Mouse (Mus musculus) myocyte (in vitro differentiated cells): ENCODE measurements around the gene Adamtsl3.

Source experiments
- CEBPB ChIP-seq: IDR thresholded peaks from 2 replicates; pipeline ENCODE4 v1.6.1; 2011; ENCODE audit warnings: mild to moderate bottlenecking, moderate library complexity; ENCODE audit not compliant: poor library complexity, insufficient read depth, severe bottlenecking
- E2F4 ChIP-seq: IDR thresholded peaks from one replicate; pipeline ENCODE4 v1.6.1; 2011; ENCODE audit warnings: mild to moderate bottlenecking, control low read depth, moderate library complexity; ENCODE audit not compliant: insufficient read depth
- MAX ChIP-seq: IDR thresholded peaks from one replicate; pipeline ENCODE4 v1.6.1; 2011; ENCODE audit warnings: low read depth, mild to moderate bottlenecking, control low read depth
- MYOD1 ChIP-seq, 3 experiments: IDR thresholded peaks; one replicate each; pipeline ENCODE4 v1.6.1; 2011; ENCODE audit warnings: control low read depth in 2 of 3, low read depth in 2 of 3, mild to moderate bottlenecking in 2 of 3, moderate library complexity in 1 of 3; ENCODE audit not compliant: insufficient read length in 2 of 3, control insufficient read depth in 1 of 3
- MYOG ChIP-seq, 3 experiments: IDR thresholded peaks; one replicate each; pipeline ENCODE4 v1.6.1; 2011; ENCODE audit warnings: control low read depth in 2 of 3, low read depth in 2 of 3, mild to moderate bottlenecking in 2 of 3; ENCODE audit not compliant: insufficient read length in 2 of 3, control insufficient read depth in 1 of 3, insufficient read depth in 1 of 3
- POLR2A ChIP-seq: IDR thresholded peaks from one replicate; pipeline ENCODE4 v1.6.1; 2011; ENCODE audit warnings: low read depth, mild to moderate bottlenecking, control low read depth, moderate library complexity; ENCODE audit not compliant: insufficient read length
- POLR2AphosphoS2 ChIP-seq: IDR thresholded peaks from one replicate; pipeline ENCODE4 v1.6.1; 2011; ENCODE audit warnings: low read depth, control low read depth; ENCODE audit not compliant: insufficient read length
- REST ChIP-seq: IDR thresholded peaks from one replicate; pipeline ENCODE4 v1.6.1; 2011; ENCODE audit warnings: mild to moderate bottlenecking, control low read depth, moderate library complexity; ENCODE audit not compliant: insufficient read depth, insufficient read length
- SRF ChIP-seq: IDR thresholded peaks from one replicate; pipeline ENCODE4 v1.6.1; 2011; ENCODE audit warnings: low read depth; ENCODE audit not compliant: control insufficient read depth, insufficient read length
- TCF12 ChIP-seq: IDR thresholded peaks from one replicate; pipeline ENCODE4 v1.6.1; 2011; ENCODE audit warnings: mild to moderate bottlenecking, control low read depth; ENCODE audit not compliant: poor library complexity, insufficient read depth, severe bottlenecking
- TCF3 ChIP-seq: IDR thresholded peaks from one replicate; pipeline ENCODE4 v1.6.1; 2011; ENCODE audit warnings: low read depth, control low read depth; ENCODE audit not compliant: insufficient read length
- USF1 ChIP-seq: IDR thresholded peaks from one replicate; pipeline ENCODE4 v1.6.1; 2011; ENCODE audit warnings: low read depth, mild to moderate bottlenecking, control low read depth, moderate library complexity

GRCm38 (mm10) chr7:82485344-82485954 lies 150.0 kb downstream of the Adamtsl3 start:
- TF ChIP-seq POLR2A (no peak), TCF12 (no peak), USF1 (no peak), SRF (no peak), CEBPB (no peak), MAX (no peak), MYOD1 (IDR thresholded peaks at IDR 0.05; ENCODE audit: control insufficient read depth in 1 of 3, insufficient read length in 2 of 3, low read depth in 2 of 3) (no peak), POLR2AphosphoS2 (no peak), E2F4 (no peak), TCF3 (no peak), MYOG (IDR thresholded peaks at IDR 0.05; ENCODE audit: control insufficient read depth in 1 of 3, insufficient read depth in 1 of 3, insufficient read length in 2 of 3, low read depth in 2 of 3) (no peak), REST (no peak)
